Comparison of ENCODE assay signal across 13 mouse cellular contexts in the genomic region with DNA sequence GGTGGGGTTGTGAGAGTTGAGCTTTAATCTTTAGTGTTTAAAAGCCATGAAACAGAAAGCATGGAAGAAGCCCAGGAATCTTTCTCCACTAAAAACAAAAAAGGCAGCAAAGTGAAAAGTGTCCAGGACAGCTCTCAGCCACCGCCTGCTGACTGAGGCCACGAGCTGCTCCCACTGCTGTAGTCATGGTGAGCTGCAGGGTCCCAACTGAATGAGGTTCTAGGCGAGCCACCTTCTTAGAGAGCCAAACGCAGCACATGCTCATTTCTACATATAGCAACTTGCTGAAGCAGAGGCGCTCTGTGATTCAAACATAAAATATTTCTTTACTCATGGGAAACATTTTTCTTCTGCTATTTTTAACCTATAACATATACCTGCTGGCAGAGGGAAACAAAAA.
DNase-seq lines count a peak whose midpoint lies in the region; ATAC-seq and TF ChIP-seq lines count a peak whose summit lies in the region.
"Had no signal": no experiment of that assay in that cellular context is flagged by ENCODE, and none has a peak within 500 bp of the region (broad histone marks: within the 10 kb centered on the region; RNA-seq: fewer than 3 reads in every experiment).

No protein-coding gene starts in this region.

- WGBS in forebrain, embryonic 15.5 days, result 49% methylated on average over 5 of the region's 5 CpGs
- WGBS in forebrain, embryonic 12.5 days, result 80% methylated on average over 5 of the region's 5 CpGs
- 79% methylated on average over 5 of the region's 5 CpGs for whole genome bisulfite sequencing in kidney, postnatal 0 days
- 69% methylated on average over 5 of the region's 5 CpGs for WGBS in neural tube, embryonic 15.5 days
- WGBS in stomach, postnatal 0 days, result 72% methylated on average over 5 of the region's 5 CpGs

- H3K9me3 ChIP-seq in forebrain, embryonic 15.5 days, result no peaks in the 10 kb centered on the region
- H3K9me3 ChIP-seq in forebrain, embryonic 12.5 days, result no peaks in the 10 kb centered on the region
- H3K9me3 ChIP-seq in kidney, postnatal 0 days (replicated peaks; ENCODE audit: low read length), result no peaks in the 10 kb centered on the region
- no peaks in the 10 kb centered on the region for H3K9me3 ChIP-seq in neural tube, embryonic 15.5 days (replicated peaks)
- H3K9me3 ChIP-seq in stomach, postnatal 0 days (ENCODE audit: control insufficient read depth, low read length), result no peaks in the 10 kb centered on the region
- H3K9me3 ChIP-seq: liver, embryonic 15.5 days; neural tube, embryonic 12.5 days had no signal

- H3K4me3 ChIP-seq in forebrain, embryonic 15.5 days, result no peak overlapping the region
- no peak overlapping the region for H3K4me3 ChIP-seq in forebrain, embryonic 12.5 days (replicated peaks)
- H3K4me3 ChIP-seq in kidney, postnatal 0 days (replicated peaks; ENCODE audit: low read depth, low read length), result no peak overlapping the region
- no peak overlapping the region for H3K4me3 ChIP-seq in neural tube, embryonic 15.5 days (replicated peaks)
- H3K4me3 ChIP-seq in stomach, postnatal 0 days (ENCODE audit: low read depth, low read length), result no peak overlapping the region
- H3K4me3 ChIP-seq: liver, embryonic 15.5 days; neural tube, embryonic 12.5 days had no signal

- peak; percentile 38; the same call in 1 of the 2 replicates for ATAC-seq in forebrain, embryonic 15.5 days (replicated peaks)
- ATAC-seq in forebrain, embryonic 12.5 days (ENCODE audit: low FRiP score), result no peak
- no peak for ATAC-seq in kidney, postnatal 0 days (replicated peaks; ENCODE audit: low FRiP score, low read depth)
- no peak for ATAC-seq in neural tube, embryonic 15.5 days (ENCODE audit: low FRiP score)
- ATAC-seq in stomach, postnatal 0 days (ENCODE audit: low FRiP score, low TSS enrichment), result no peak
- ATAC-seq: midbrain, embryonic 16.5 days had no signal

- H3K9ac ChIP-seq in forebrain, embryonic 15.5 days (replicated peaks), result no peak overlapping the region
- no peak overlapping the region for H3K9ac ChIP-seq in forebrain, embryonic 12.5 days
- no peak overlapping the region for H3K9ac ChIP-seq in kidney, postnatal 0 days (ENCODE audit: low read depth, low read length)
- H3K9ac ChIP-seq in neural tube, embryonic 15.5 days (replicated peaks), result no peak overlapping the region
- no peak overlapping the region for H3K9ac ChIP-seq in stomach, postnatal 0 days (ENCODE audit: low read length)
- H3K9ac ChIP-seq: liver, embryonic 15.5 days; neural tube, embryonic 12.5 days had no signal

- no peaks in the 10 kb centered on the region for H3K27me3 ChIP-seq in forebrain, embryonic 15.5 days
- H3K27me3 ChIP-seq in forebrain, embryonic 12.5 days, result no peaks in the 10 kb centered on the region
- H3K27me3 ChIP-seq in kidney, postnatal 0 days (ENCODE audit: insufficient read depth, low read length), result no peaks in the 10 kb centered on the region
- no peaks in the 10 kb centered on the region for H3K27me3 ChIP-seq in neural tube, embryonic 15.5 days (replicated peaks)
- no peaks in the 10 kb centered on the region for H3K27me3 ChIP-seq in stomach, postnatal 0 days (ENCODE audit: control insufficient read depth, insufficient read depth, low read length)
- H3K27me3 ChIP-seq: liver, embryonic 15.5 days; neural tube, embryonic 12.5 days had no signal

- peak overlapping the region; percentile 94 for H3K27ac ChIP-seq in forebrain, embryonic 15.5 days (replicated peaks)
- H3K27ac ChIP-seq in forebrain, embryonic 12.5 days, result no peak overlapping the region
- no peak overlapping the region for H3K27ac ChIP-seq in kidney, postnatal 0 days
- H3K27ac ChIP-seq in neural tube, embryonic 15.5 days (replicated peaks), result 0 out of 2 replicates have a peak overlapping the region, but pooled peaks have one; percentile 23
- H3K27ac ChIP-seq in stomach, postnatal 0 days (replicated peaks), result no peak overlapping the region
- H3K27ac ChIP-seq: liver, embryonic 15.5 days; neural tube, embryonic 12.5 days had no signal

- H3K36me3 ChIP-seq in forebrain, embryonic 15.5 days, result peaks cover 62% of the 10 kb centered on the region
- peaks cover 79% of the 10 kb centered on the region for H3K36me3 ChIP-seq in forebrain, embryonic 12.5 days (replicated peaks)
- H3K36me3 ChIP-seq in kidney, postnatal 0 days (ENCODE audit: insufficient read depth, low read length), result peaks cover 23% of the 10 kb centered on the region
- peaks cover 72% of the 10 kb centered on the region for H3K36me3 ChIP-seq in neural tube, embryonic 15.5 days
- H3K36me3 ChIP-seq in stomach, postnatal 0 days (ENCODE audit: control insufficient read depth, insufficient read depth, low read length), result peaks cover 22% of the 10 kb centered on the region

- no peak overlapping the region for H3K4me2 ChIP-seq in forebrain, embryonic 15.5 days (replicated peaks)
- no peak overlapping the region for H3K4me2 ChIP-seq in forebrain, embryonic 12.5 days
- no peak overlapping the region for H3K4me2 ChIP-seq in kidney, postnatal 0 days (ENCODE audit: low read length)
- no peak overlapping the region for H3K4me2 ChIP-seq in neural tube, embryonic 15.5 days
- H3K4me2 ChIP-seq in stomach, postnatal 0 days (replicated peaks; ENCODE audit: low read depth), result no peak overlapping the region
- H3K4me2 ChIP-seq: liver, embryonic 15.5 days; neural tube, embryonic 12.5 days had no signal

- no peak for TF ChIP-seq CTCF in kidney, postnatal 0 days (IDR thresholded peaks at IDR 0.05; ENCODE audit: low read depth)
- 0 out of 2 replicates have a peak, but pooled peaks have one; percentile 4 for TF ChIP-seq CTCF in stomach, postnatal 0 days (IDR thresholded peaks at IDR 0.05; ENCODE audit: low read depth)

- DNase-seq in kidney, postnatal 0 days (ENCODE audit: low spot score), result peak; percentile 8
- DNase-seq in kidney, postnatal 14 days, result no peak
- DNase-seq in neural tube, embryonic 10.5 days (ENCODE audit: extremely low spot score, low spot score), result no peak
- no peak for DNase-seq in stomach, postnatal 0 days (ENCODE audit: low spot score)
- DNase-seq in cerebellum, postnatal 4 days (ENCODE audit: low spot score in 2 of 2), result no peak
- DNase-seq: cerebellum, adult 11-12 months; layer of hippocampus, postnatal 36 days had no signal

- TF ChIP-seq EP300 in stomach, postnatal 0 days (optimal IDR thresholded peaks at IDR 0.05), result no peak

- peaks cover 51% of the 10 kb centered on the region for H3K4me1 ChIP-seq in forebrain, embryonic 15.5 days
- peaks cover 11% of the 10 kb centered on the region for H3K4me1 ChIP-seq in forebrain, embryonic 12.5 days
- H3K4me1 ChIP-seq in kidney, postnatal 0 days (replicated peaks; ENCODE audit: insufficient read depth, low read length), result no peaks in the 10 kb centered on the region
- no peaks in the 10 kb centered on the region for H3K4me1 ChIP-seq in neural tube, embryonic 15.5 days
- H3K4me1 ChIP-seq in stomach, postnatal 0 days (replicated peaks; ENCODE audit: control insufficient read depth, insufficient read depth), result no peaks in the 10 kb centered on the region
- H3K4me1 ChIP-seq: neural tube, embryonic 12.5 days had no signal

Comparison
In these comparisons a context has a peak if more than half of its experiments do, and no peak if none do; other contexts are left out.
1. H3K27ac ChIP-seq: peak in forebrain, embryonic 15.5 days (single experiment) and neural tube, embryonic 15.5 days (single experiment); none in forebrain, embryonic 12.5 days (single experiment), kidney, postnatal 0 days (single experiment) and stomach, postnatal 0 days (single experiment).